Mouse (Mus musculus) neural tube, embryonic 12.5 days (tissue): ENCODE results near the gene Tmem203. TPM values are rescaled to one million over a fixed set of nuclear protein-coding genes. Genes with fewer than 3 reads are reported as not detected.
A peak's percentile ranks its signal among the peaks of the same experiment; 100 is the strongest.

ENCODE experiments used
- ATAC-seq: fragments of 200-750 bp; cut with Nextera tagmentation; 2 replicates; pipeline ENCODE4 v1.8.0; 2017; ENCODE audit warnings: low read depth, mild to moderate bottlenecking, moderate TSS enrichment, moderate library complexity; ENCODE audit not compliant: low FRiP score
- H3K27ac ChIP-seq: fragments of 300-500 bp; sonication (generic); 2 replicates; pipeline ENCODE4 v1.5.1; 2016
- H3K27me3 ChIP-seq: fragments of 300-500 bp; sonication (generic); replicated peaks from 2 replicates; pipeline ENCODE4 v1.6.1; 2016; ENCODE audit warnings: mild to moderate bottlenecking
- H3K36me3 ChIP-seq: fragments of 300-500 bp; sonication (generic); 2 replicates; pipeline ENCODE4 v1.6.1; 2016; ENCODE audit warnings: mild to moderate bottlenecking
- H3K4me1 ChIP-seq: fragments of 300-500 bp; sonication (generic); 2 replicates; pipeline ENCODE4 v1.6.1; 2016
- H3K4me2 ChIP-seq: fragments of 300-500 bp; sonication (generic); replicated peaks from 2 replicates; pipeline ENCODE4 v1.6.1; 2016; ENCODE audit warnings: mild to moderate bottlenecking
- H3K4me3 ChIP-seq: fragments of 300-500 bp; sonication (generic); 2 replicates; pipeline ENCODE4 v1.5.1; 2016
- H3K9ac ChIP-seq: fragments of 300-500 bp; sonication (generic); 2 replicates; pipeline ENCODE4 v1.6.1; 2016; ENCODE audit warnings: mild to moderate bottlenecking
- H3K9me3 ChIP-seq: fragments of 300-500 bp; sonication (generic); 2 replicates; pipeline ENCODE4 v1.6.1; 2016; ENCODE audit warnings: mild to moderate bottlenecking
- WGBS: fragments of 180-500 bp; shearing (Covaris S2); methylation state at CpG from one replicate; pipeline ENCODE4 v1.1.7; 2016; 5-methylcytosine and 5-hydroxymethylcytosine counted together
- polyA plus RNA-seq: library from polyadenylated mRNA; unstranded; fragments of >200 nt; fragmentation: Nextera tagmentation; extraction: Ambion mirVana; gene quantifications from 2 replicates; pipeline ENCODE4 v1.2.1, GENCODE M21; 2016

Tmem203 gene
- polyA plus RNA-seq, 1 experiment from 2014 or later: 20.3 TPM

GRCm38 (mm10) chr2:25265897-25266656 lies 10.8 kb downstream of the Tmem203 start:
- 68% methylated on average over 6 of the region's 6 CpGs for WGBS
- Histone ChIP-seq H3K4me2 (peak overlapping the region; percentile 45), H3K4me1 (peaks cover 52% of the 10 kb centered on the region), H3K27ac (no peak overlapping the region), H3K4me3 (no peak overlapping the region), H3K9ac (peak overlapping the region; percentile 49), H3K27me3 (peaks cover 13% of the 10 kb centered on the region), H3K9me3 (no peaks in the 10 kb centered on the region), H3K36me3 (peaks cover 25% of the 10 kb centered on the region)
- ATAC-seq: no peak

GRCm38 (mm10) chr2:25266720-25267119 lies 11.5 kb downstream of the Tmem203 start:
- H3K27me3 ChIP-seq: peaks cover 13% of the 10 kb centered on the region
- H3K4me2 ChIP-seq: peak overlapping the region; percentile 45
- 0 out of 2 replicates have a peak overlapping the region, but pooled peaks have one; percentile 49 for H3K9ac ChIP-seq
- H3K4me1 ChIP-seq: peaks cover 59% of the 10 kb centered on the region
- H3K36me3 ChIP-seq: peaks cover 25% of the 10 kb centered on the region
- no peak for ATAC-seq
- H3K9me3 ChIP-seq: no peaks in the 10 kb centered on the region
- H3K4me3 ChIP-seq: no peak overlapping the region
- WGBS: 49% methylated on average over 2 of the region's 2 CpGs
- no peak overlapping the region for H3K27ac ChIP-seq

- Histone ChIP-seq H3K9me3 (no peaks in the 10 kb centered on the region), H3K4me2 (peak overlapping the region; percentile 45)
Observed at GRCm38 (mm10) chr2:25267241-25267640, 12.0 kb downstream of the Tmem203 start.

GRCm38 (mm10) chr2:25267746-25268309 lies 12.6 kb downstream of the Tmem203 start:
- H3K27ac ChIP-seq: no peak overlapping the region
- 80% methylated on average over 4 of the region's 4 CpGs for WGBS
- H3K36me3 ChIP-seq: peaks cover 25% of the 10 kb centered on the region
- H3K9me3 ChIP-seq: no peaks in the 10 kb centered on the region
- peaks cover 13% of the 10 kb centered on the region for H3K27me3 ChIP-seq
- no peak overlapping the region for H3K4me3 ChIP-seq
- peak overlapping the region; percentile 45 for H3K4me2 ChIP-seq
- ATAC-seq: no peak
- peaks cover 59% of the 10 kb centered on the region for H3K4me1 ChIP-seq
- H3K9ac ChIP-seq: no peak overlapping the region

More at GRCm38 (mm10) chr2:25267241-25267640, 12.0 kb downstream of the Tmem203 start:
- Histone ChIP-seq H3K27ac (no peak overlapping the region), H3K4me3 (no peak overlapping the region), H3K36me3 (peaks cover 25% of the 10 kb centered on the region), H3K9ac (0 out of 2 replicates have a peak overlapping the region, but pooled peaks have one; percentile 19), H3K4me1 (peaks cover 59% of the 10 kb centered on the region), H3K27me3 (peaks cover 13% of the 10 kb centered on the region)
- ATAC-seq: no peak

- H3K9me3 ChIP-seq: no peaks in the 10 kb centered on the region
- WGBS: under 1% methylated on average over 55 of the region's 55 CpGs
- H3K4me2 ChIP-seq: peak within 1 kb of the TSS; percentile 66
- H3K27ac ChIP-seq: peak within 1 kb of the TSS; percentile 27; the same call in 1 of the 2 replicates
- H3K27me3 ChIP-seq: no peaks in the 10 kb centered on the region
- H3K4me1 ChIP-seq: peaks cover 29% of the 10 kb centered on the region
- peak within 1 kb of the TSS; percentile 88 for H3K4me3 ChIP-seq
- peak within 1 kb of the TSS; percentile 90 for H3K9ac ChIP-seq
- H3K36me3 ChIP-seq: peaks cover 60% of the 10 kb centered on the region
- ATAC-seq: peak; percentile 96
Observed at GRCm38 (mm10) chr2:25271827-25272511, 16.7 kb downstream of the Tmem203 start, which contains the start of the genes Ssna1 and Anapc2. TSS of gene Ssna1 (minus strand) at chr2:25272438. TSS of gene Anapc2 (plus strand) at chr2:25272478.

- WGBS: under 1% methylated on average over 29 of the region's 29 CpGs
- Histone ChIP-seq H3K4me3 (peak overlapping the region; percentile 88), H3K27me3 (no peaks in the 10 kb centered on the region), H3K9me3 (no peaks in the 10 kb centered on the region), H3K4me1 (peaks cover 23% of the 10 kb centered on the region), H3K36me3 (peaks cover 65% of the 10 kb centered on the region), H3K4me2 (peak overlapping the region; percentile 66), H3K9ac (peak overlapping the region; percentile 90), H3K27ac (no peak overlapping the region)
- ATAC-seq: peak; percentile 73
Observed at GRCm38 (mm10) chr2:25272515-25272914, 17.3 kb downstream of the Tmem203 start.

- 41% methylated on average over 16 of the region's 16 CpGs for WGBS
Observed at GRCm38 (mm10) chr2:25273010-25273409, 17.8 kb downstream of the Tmem203 start.

GRCm38 (mm10) chr2:25278928-25279882 lies 24.0 kb downstream of the Tmem203 start:
- Histone ChIP-seq H3K36me3 (peaks cover 96% of the 10 kb centered on the region), H3K9ac (no peak overlapping the region), H3K4me3 (no peak overlapping the region), H3K4me2 (no peak overlapping the region), H3K4me1 (no peaks in the 10 kb centered on the region), H3K27me3 (no peaks in the 10 kb centered on the region), H3K9me3 (no peaks in the 10 kb centered on the region), H3K27ac (no peak overlapping the region)
- WGBS: 66% methylated on average over 13 of the region's 13 CpGs
- ATAC-seq: no peak

More at GRCm38 (mm10) chr2:25273010-25273409, 17.8 kb downstream of the Tmem203 start:
- H3K27me3 ChIP-seq: no peaks in the 10 kb centered on the region
- H3K4me1 ChIP-seq: peaks cover 23% of the 10 kb centered on the region
- H3K27ac ChIP-seq: no peak overlapping the region
- no peak for ATAC-seq
- peak overlapping the region; percentile 88 for H3K4me3 ChIP-seq
- H3K9me3 ChIP-seq: no peaks in the 10 kb centered on the region
- H3K9ac ChIP-seq: peak overlapping the region; percentile 90
- peak overlapping the region; percentile 66 for H3K4me2 ChIP-seq
- H3K36me3 ChIP-seq: peaks cover 69% of the 10 kb centered on the region

GRCm38 (mm10) chr2:25285551-25285950 lies 30.3 kb downstream of the Tmem203 start:
- Histone ChIP-seq H3K27me3 (peaks cover 30% of the 10 kb centered on the region), H3K9ac (no peak overlapping the region), H3K36me3 (peaks cover 54% of the 10 kb centered on the region), H3K27ac (no peak overlapping the region), H3K4me1 (peaks cover 7% of the 10 kb centered on the region; the same call in 1 of the 2 replicates), H3K9me3 (no peaks in the 10 kb centered on the region), H3K4me3 (no peak overlapping the region), H3K4me2 (no peak overlapping the region)
- WGBS: 86% methylated on average over 2 of the region's 2 CpGs
- no peak for ATAC-seq

- peaks cover 47% of the 10 kb centered on the region for H3K36me3 ChIP-seq
- peaks cover 13% of the 10 kb centered on the region; the same call in 1 of the 2 replicates for H3K4me1 ChIP-seq
- no peaks in the 10 kb centered on the region for H3K9me3 ChIP-seq
- 73% methylated on average over 1 of the region's 1 CpGs for WGBS
- no peak overlapping the region for H3K4me3 ChIP-seq
- H3K4me2 ChIP-seq: no peak overlapping the region
- H3K27ac ChIP-seq: no peak overlapping the region
- H3K9ac ChIP-seq: no peak overlapping the region
- H3K27me3 ChIP-seq: peaks cover 38% of the 10 kb centered on the region
- ATAC-seq: no peak
Observed at GRCm38 (mm10) chr2:25286314-25286713, 31.1 kb downstream of the Tmem203 start.
